Mouse (Mus musculus): ENCODE measurements at regions not wholly inside any gene's neighbourhood (a gene's known extent, or its start where the extent isn't known, plus 50 kb on each side); places are given as distances from the start of the nearest gene placed in this dataset.
A peak's percentile ranks its signal among the peaks of the same experiment; 100 is the strongest.

- peak; percentile 74 for ATAC-seq
- no peak overlapping the region for H3K9ac ChIP-seq
- no peak overlapping the region for H3K27ac ChIP-seq (ENCODE audit: low read depth, low read length)
- H3K9me3 ChIP-seq (ENCODE audit: low read length) = no peaks in the 10 kb centered on the region
- DNase-seq = peak; percentile 75
- H3K36me3 ChIP-seq (ENCODE audit: insufficient read depth) = no peaks in the 10 kb centered on the region
- WGBS = 33% methylated on average over 9 of the region's 9 CpGs
- TF ChIP-seq CTCF (IDR thresholded peaks at IDR 0.05; ENCODE audit: low read depth) = peak; percentile 76
- no peaks in the 10 kb centered on the region for H3K27me3 ChIP-seq (ENCODE audit: insufficient read depth, low read length)
- H3K4me2 ChIP-seq (ENCODE audit: low read depth) = no peak overlapping the region
- 0 out of 2 replicates have a peak, but pooled peaks cover 7% of the 10 kb centered on the region for H3K4me1 ChIP-seq (ENCODE audit: insufficient read depth)
- no peak overlapping the region for H3K4me3 ChIP-seq (ENCODE audit: low read depth, low read length)
Observed at GRCm38 (mm10) chr15:52505278-52505831, 1379.4 kb upstream of the Gm7489 start.

- 5% methylated on average over 7 of the region's 7 CpGs for WGBS
- no peak overlapping the region for H3K9ac ChIP-seq
- H3K27me3 ChIP-seq (ENCODE audit: insufficient read depth, low read length) = no peaks in the 10 kb centered on the region
- DNase-seq = peak; percentile 75
- H3K4me1 ChIP-seq (ENCODE audit: insufficient read depth) = 0 out of 2 replicates have a peak, but pooled peaks cover 7% of the 10 kb centered on the region
- H3K27ac ChIP-seq (ENCODE audit: low read depth, low read length) = no peak overlapping the region
- peak; percentile 74 for TF ChIP-seq CTCF (IDR thresholded peaks at IDR 0.05; ENCODE audit: low read depth)
- peak; percentile 60; the same call in 1 of the 2 replicates for ATAC-seq
- H3K9me3 ChIP-seq (ENCODE audit: low read length) = no peaks in the 10 kb centered on the region
- H3K36me3 ChIP-seq (ENCODE audit: insufficient read depth) = no peaks in the 10 kb centered on the region
- H3K4me2 ChIP-seq (ENCODE audit: low read depth) = no peak overlapping the region
- no peak overlapping the region for H3K4me3 ChIP-seq (ENCODE audit: low read depth, low read length)
Observed at GRCm38 (mm10) chr15:52506930-52507329, 1377.8 kb upstream of the Gm7489 start.

GRCm38 (mm10) chr15:52508609-52509008 is 1376.1 kb upstream of the Gm7489 start:
- H3K36me3 ChIP-seq (ENCODE audit: insufficient read depth) = no peaks in the 10 kb centered on the region
- TF ChIP-seq CTCF (IDR thresholded peaks at IDR 0.05; ENCODE audit: low read depth) = no peak
- DNase-seq (no peak), ATAC-seq (no peak)
- H3K27me3 ChIP-seq (ENCODE audit: insufficient read depth, low read length) = no peaks in the 10 kb centered on the region
- no peak overlapping the region for H3K9ac ChIP-seq
- no peak overlapping the region for H3K4me2 ChIP-seq (ENCODE audit: low read depth)
- no peaks in the 10 kb centered on the region for H3K9me3 ChIP-seq (ENCODE audit: low read length)
- no peak overlapping the region for H3K27ac ChIP-seq (ENCODE audit: low read depth, low read length)
- 47% methylated on average over 2 of the region's 2 CpGs for WGBS
- no peak overlapping the region for H3K4me3 ChIP-seq (ENCODE audit: low read depth, low read length)
- H3K4me1 ChIP-seq (ENCODE audit: insufficient read depth) = 0 out of 2 replicates have a peak, but pooled peaks cover 7% of the 10 kb centered on the region

- H3K4me3 ChIP-seq (ENCODE audit: low read depth, low read length) = no peak overlapping the region
- no peak overlapping the region for H3K27ac ChIP-seq (ENCODE audit: low read depth, low read length)
- no peak for TF ChIP-seq CTCF (IDR thresholded peaks at IDR 0.05; ENCODE audit: low read depth)
- 0 out of 2 replicates have a peak, but pooled peaks cover 7% of the 10 kb centered on the region for H3K4me1 ChIP-seq (ENCODE audit: insufficient read depth)
- H3K27me3 ChIP-seq (ENCODE audit: insufficient read depth, low read length) = no peaks in the 10 kb centered on the region
- ATAC-seq (no peak), DNase-seq (no peak)
- no peak overlapping the region for H3K9ac ChIP-seq
- no peak overlapping the region for H3K4me2 ChIP-seq (ENCODE audit: low read depth)
- no peaks in the 10 kb centered on the region for H3K9me3 ChIP-seq (ENCODE audit: low read length)
- WGBS = 78% methylated on average over 4 of the region's 4 CpGs
- H3K36me3 ChIP-seq (ENCODE audit: insufficient read depth) = no peaks in the 10 kb centered on the region
Observed at GRCm38 (mm10) chr15:52510137-52510536, 1374.6 kb upstream of the Gm7489 start.

- Histone ChIP-seq H3K9ac (no peak overlapping the region), H3K9me3 (ENCODE audit: low read length) (no peaks in the 10 kb centered on the region), H3K4me1 (ENCODE audit: insufficient read depth) (no peaks in the 10 kb centered on the region), H3K4me3 (ENCODE audit: low read depth, low read length) (no peak overlapping the region), H3K36me3 (ENCODE audit: insufficient read depth) (no peaks in the 10 kb centered on the region), H3K27ac (ENCODE audit: low read depth, low read length) (no peak overlapping the region), H3K4me2 (ENCODE audit: low read depth) (no peak overlapping the region), H3K27me3 (ENCODE audit: insufficient read depth, low read length) (no peaks in the 10 kb centered on the region)
- ATAC-seq = peak; percentile 80
- no peak for TF ChIP-seq CTCF (IDR thresholded peaks at IDR 0.05; ENCODE audit: low read depth)
- DNase-seq = peak; percentile 46
- WGBS = 67% methylated on average over 2 of the region's 2 CpGs
Observed at GRCm38 (mm10) chr15:52536594-52536993, 1348.1 kb upstream of the Gm7489 start.

- no peak for TF ChIP-seq CTCF (IDR thresholded peaks at IDR 0.05; ENCODE audit: low read depth)
- Histone ChIP-seq H3K4me1 (ENCODE audit: insufficient read depth) (no peaks in the 10 kb centered on the region), H3K4me3 (ENCODE audit: low read depth, low read length) (no peak overlapping the region), H3K9me3 (ENCODE audit: low read length) (no peaks in the 10 kb centered on the region), H3K27ac (ENCODE audit: low read depth, low read length) (no peak overlapping the region), H3K9ac (no peak overlapping the region), H3K4me2 (ENCODE audit: low read depth) (no peak overlapping the region), H3K36me3 (ENCODE audit: insufficient read depth) (no peaks in the 10 kb centered on the region), H3K27me3 (ENCODE audit: insufficient read depth, low read length) (no peaks in the 10 kb centered on the region)
- ATAC-seq (no peak), DNase-seq (no peak)
Observed at GRCm38 (mm10) chr15:52558682-52559081, 1326.0 kb upstream of the Gm7489 start.

GRCm38 (mm10) chr15:52564078-52564477 is 1320.6 kb upstream of the Gm7489 start:
- H3K9ac ChIP-seq = no peak overlapping the region
- no peak overlapping the region for H3K4me2 ChIP-seq (ENCODE audit: low read depth)
- ATAC-seq (no peak), DNase-seq (no peak)
- H3K27ac ChIP-seq (ENCODE audit: low read depth, low read length) = no peak overlapping the region
- H3K36me3 ChIP-seq (ENCODE audit: insufficient read depth) = no peaks in the 10 kb centered on the region
- TF ChIP-seq CTCF (IDR thresholded peaks at IDR 0.05; ENCODE audit: low read depth) = no peak
- H3K9me3 ChIP-seq (ENCODE audit: low read length) = no peaks in the 10 kb centered on the region
- no peaks in the 10 kb centered on the region for H3K27me3 ChIP-seq (ENCODE audit: insufficient read depth, low read length)
- WGBS = 94% methylated on average over 1 of the region's 1 CpGs
- H3K4me3 ChIP-seq (ENCODE audit: low read depth, low read length) = no peak overlapping the region
- H3K4me1 ChIP-seq (ENCODE audit: insufficient read depth) = no peaks in the 10 kb centered on the region
